Mouse (Mus musculus): ENCODE results near the gene Cebpg. TPM values are rescaled to one million over a fixed set of nuclear protein-coding genes. Genes with fewer than 3 reads are reported as not detected.

Gene Cebpg
- total RNA-seq, 2 experiments from 2014 or later = 34.4 to 36.3 TPM

DNA sequence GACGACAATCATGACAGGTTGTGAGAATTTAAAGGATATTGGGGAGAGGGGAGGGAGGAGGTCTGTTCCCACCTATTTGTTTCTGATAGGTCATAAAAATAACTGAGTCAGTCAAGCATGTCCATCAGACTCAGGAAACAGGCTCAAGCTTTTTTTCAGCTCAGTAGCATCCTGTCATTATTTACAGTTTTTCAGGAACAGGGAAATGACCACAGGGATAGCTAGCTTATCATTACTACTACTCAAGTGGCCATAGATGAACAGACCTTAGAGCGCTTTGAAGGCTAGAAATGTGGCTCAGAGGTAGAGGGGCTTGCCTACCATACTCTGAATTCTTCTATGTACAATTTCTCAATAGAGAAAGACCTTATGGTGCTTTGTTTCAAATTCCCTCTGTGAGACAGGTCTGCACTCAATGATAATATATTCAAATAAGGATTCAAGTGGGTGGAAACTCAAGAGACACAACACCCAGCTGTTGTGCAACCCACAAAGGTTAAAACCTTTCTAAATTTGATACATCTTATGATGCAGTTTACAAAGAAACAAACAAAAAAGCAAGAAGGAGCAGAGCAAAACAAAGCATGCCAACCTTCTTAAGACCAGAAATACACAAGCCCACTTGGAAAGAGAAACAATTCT is 1.3 kb downstream of the Cebpg start:
- no peak for DNase-seq (ENCODE audit: low spot score in 2 of 2)

- no peak for DNase-seq (ENCODE audit: low spot score in 2 of 2)
Observed at GRCm38 (mm10) chr7:35054286-35054685, 2.1 kb downstream of the Cebpg start.

DNA sequence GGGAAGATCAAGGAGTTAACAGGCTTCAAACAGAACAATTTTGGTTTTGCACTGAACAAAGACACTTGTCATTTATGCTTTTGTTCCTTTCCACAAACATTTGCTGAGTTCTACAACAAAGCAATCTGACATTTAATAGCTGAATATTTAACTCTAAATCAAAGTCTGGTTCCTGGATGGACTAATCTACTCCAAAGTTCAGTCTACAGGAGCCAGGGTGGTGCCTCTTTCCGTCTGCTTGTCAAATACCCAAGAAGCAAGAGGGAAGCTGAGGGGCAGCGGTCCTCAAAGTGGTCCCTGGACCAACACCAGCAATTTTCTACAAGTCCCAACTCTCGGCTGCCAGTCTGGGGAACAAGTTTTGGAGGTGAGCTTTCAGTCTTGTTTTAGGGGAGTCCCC is 3.2 kb downstream of the Cebpg start:
- DNase-seq (ENCODE audit: low spot score in 2 of 2) = no peak

- no peak for DNase-seq (ENCODE audit: low spot score in 2 of 2)
Observed at GRCm38 (mm10) chr7:35050540-35050939, 5.8 kb downstream of the Cebpg start.

DNA sequence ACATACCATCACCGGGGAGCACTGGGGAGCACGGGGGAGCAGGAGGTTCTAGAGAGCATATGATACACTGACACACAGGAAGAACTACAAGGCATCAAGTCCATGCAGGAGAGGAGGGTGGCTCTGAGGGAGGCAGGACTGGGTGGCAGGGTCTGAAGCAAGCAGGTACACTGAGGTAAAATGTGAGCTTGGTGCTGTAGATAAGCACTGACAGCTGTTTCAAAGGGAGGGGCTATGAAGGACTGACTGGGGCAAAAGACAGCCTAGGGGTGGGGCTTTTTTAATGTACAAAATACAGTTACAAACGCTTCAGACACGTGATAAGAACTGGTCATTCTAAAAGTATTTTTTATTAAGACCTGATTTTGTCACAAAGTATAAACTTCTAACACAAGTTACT is 10.3 kb downstream of the Cebpg start:
- DNase-seq (ENCODE audit: low spot score in 2 of 2) = no peak

GRCm38 (mm10) chr7:35044719-35045118 is 11.7 kb downstream of the Cebpg start:
- no peak for DNase-seq (ENCODE audit: low spot score in 2 of 2)

DNA sequence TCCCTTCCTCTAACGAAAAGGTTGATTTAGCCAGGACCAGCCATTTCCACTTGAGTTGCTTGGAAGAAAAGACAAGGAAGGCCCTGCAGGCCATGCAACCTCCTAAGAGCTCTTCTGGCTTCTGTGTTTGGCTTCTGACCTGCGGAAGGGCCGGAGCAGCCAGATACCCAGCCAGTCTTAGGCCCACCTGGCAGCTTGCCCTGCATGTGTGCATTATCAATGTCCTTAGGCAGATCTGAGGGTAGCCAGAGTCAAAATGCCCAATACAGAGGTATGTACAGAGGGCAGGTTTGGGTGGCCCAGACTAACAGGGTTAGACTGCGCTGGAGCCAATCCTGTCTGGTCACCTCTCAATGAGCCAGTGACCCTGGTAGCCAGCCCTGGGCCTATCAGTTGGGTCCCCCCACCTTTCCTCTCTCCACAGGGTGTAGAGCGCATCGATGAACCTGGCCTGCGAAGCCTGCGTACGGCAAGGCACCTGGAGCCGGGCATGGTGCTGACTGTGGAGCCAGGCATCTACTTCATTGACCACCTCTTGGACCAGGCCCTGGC is 13.0 kb downstream of the Cebpg start:
- DNase-seq (ENCODE audit: low spot score in 2 of 2) = no peak

GRCm38 (mm10) chr7:35042759-35043217 is 13.6 kb downstream of the Cebpg start:
- no peak for DNase-seq (ENCODE audit: low spot score in 2 of 2)

- no peak for DNase-seq (ENCODE audit: low spot score in 2 of 2)
Observed at GRCm38 (mm10) chr7:35042209-35042554, 14.2 kb downstream of the Cebpg start.

DNA sequence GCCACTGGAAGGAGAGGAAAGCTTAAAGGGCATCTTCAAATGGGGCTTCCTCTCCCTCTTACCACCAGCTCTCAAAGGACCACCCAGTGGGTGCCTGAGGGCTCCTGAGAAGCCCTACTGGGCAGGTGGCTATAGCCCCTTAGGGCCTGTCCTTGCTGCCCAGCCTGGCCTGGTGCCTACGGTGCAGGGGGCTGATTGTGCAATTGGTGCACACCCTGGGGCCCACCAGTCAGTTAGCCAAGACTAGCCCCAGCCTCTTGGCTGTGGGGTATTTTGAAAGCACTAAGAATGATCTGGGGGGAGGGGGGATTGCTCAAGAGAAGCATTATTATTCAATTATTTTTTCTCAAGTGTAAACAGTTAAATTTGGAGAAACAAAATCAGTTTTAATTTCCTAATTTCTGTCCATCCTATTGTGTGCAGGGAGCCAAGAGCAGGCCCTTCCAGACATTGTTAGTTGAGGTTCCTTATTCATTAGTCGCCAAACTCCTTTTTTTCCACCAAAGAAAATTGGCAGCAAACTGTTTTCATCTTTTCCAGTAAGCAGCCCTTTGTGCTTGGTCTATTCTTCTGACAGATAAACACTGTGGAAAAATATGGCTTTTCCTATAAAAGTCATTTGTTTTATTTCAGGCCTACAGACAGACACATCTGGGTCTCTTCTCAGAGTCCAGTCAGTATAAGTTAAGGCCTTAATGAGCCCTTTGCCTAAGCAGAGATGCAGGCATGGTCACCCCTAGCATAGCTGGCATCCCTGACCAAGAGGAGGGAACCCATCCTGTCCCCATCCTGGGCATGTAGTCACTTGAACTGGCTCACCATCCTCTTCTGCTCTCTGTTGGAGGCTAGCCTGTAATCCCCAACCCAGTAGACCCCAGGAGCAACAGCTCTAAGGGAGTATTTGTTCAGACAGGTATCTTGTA is 14.8 kb downstream of the Cebpg start:
- DNase-seq (ENCODE audit: low spot score in 2 of 2) = no peak

GRCm38 (mm10) chr7:35040176-35040972 is 16.0 kb downstream of the Cebpg start:
- no peak for DNase-seq (ENCODE audit: low spot score in 2 of 2)

DNA sequence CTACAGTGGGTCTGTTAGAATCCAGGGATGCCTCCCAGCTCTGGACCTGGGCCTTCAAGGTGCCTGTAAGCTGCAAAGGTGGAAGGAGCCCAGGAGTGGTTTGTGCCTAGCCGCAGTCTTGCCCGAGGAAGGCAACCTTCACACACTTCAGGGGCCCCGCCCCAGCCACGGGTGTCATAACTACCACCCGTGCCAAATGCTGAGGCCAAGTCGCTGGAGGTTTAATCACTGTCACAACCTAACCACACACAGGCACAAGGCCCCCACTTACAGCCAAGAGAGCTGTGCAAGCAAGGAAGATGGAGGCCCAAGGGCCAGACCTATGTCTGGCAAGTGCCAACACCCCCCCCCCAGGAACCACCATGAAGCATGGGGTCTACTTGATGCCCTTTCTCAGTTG is 19.0 kb downstream of the Cebpg start:
- no peak for DNase-seq (ENCODE audit: low spot score in 2 of 2)

DNA sequence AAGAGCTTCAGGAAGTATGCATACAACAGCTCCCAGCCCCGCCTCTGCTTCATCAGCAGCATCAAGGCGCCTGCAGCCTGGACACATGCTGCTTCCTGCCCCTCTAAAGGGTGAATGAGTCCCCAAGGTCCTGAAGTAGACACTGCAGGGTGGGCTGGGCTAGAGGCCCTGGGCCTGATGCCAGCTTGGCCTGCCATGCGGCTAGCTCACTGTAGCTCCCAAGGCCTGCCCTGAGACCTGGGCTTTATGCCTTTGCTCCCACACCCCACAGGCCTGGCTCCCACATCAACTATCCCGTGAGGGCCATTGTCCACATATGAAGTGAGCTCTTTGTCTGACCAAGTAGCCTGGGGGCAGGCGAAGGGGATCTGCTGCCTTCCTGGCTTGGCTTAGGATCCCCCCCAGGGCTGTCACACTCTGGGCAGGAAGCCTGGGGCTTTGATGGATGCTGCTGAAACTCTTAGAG is 20.1 kb downstream of the Cebpg start:
- no peak for DNase-seq (ENCODE audit: low spot score in 2 of 2)

DNA sequence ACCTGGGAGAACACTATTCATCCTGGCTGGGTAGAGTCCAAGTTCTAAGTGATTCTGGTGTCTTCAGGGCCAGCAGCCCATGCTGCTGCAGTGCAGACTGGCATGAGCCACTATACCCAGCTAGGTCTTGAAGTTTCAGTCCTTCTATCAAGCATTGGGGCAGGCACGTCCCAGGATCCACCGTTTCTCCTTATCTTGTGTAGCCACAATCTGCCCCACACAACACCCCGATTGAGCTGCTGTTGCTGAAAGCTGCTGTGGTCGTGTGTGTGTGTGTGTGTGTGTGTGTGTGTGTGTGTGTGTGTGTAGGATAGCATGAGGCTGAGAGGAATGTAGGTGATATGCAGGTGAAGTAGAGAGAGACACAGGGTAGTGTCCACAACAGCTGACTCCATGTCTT is 20.8 kb downstream of the Cebpg start:
- DNase-seq (ENCODE audit: low spot score in 2 of 2) = no peak

DNA sequence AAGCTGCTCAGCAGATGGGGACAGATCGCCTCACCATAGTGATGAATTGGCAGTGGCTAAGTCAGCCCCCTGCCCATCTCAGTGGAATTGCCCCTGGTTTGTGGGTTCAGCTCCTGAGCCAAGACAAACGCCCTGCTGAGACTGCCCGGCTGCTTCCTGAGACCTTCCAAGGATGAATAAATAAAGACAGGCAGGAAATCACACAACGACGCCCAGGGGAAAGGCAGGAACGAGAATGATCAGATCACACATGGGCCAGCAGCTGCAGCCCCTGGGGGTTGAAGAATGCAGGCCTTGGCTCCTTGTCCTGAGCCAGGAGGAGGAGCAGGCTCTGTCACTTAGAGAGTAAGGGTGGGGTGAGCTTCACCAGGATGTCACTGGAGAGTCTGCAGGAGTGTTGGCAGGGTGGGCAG is 21.2 kb downstream of the Cebpg start:
- no peak for DNase-seq (ENCODE audit: low spot score in 2 of 2)

DNA sequence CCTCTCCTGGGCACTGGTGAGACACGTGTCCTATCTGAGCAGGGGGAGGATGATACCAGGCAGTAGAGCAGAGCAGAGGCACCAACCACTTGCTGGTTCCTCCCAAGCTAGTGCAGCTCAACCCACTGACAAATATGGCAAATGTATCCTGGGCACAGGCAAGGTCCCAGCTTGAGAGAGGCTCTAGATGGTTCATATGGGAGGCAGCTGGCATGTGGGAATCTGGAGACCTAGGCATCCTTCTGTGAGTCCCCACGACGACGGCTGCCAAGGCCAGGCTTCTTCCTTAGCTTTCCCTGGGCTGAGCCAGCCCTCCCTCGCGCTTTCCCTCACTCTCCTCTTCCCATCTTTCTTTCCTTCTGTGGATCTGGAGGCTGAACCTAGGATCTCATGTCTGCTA is 25.8 kb downstream of the Cebpg start:
- no peak for DNase-seq (ENCODE audit: low spot score in 2 of 2)

- no peak for DNase-seq (ENCODE audit: low spot score in 2 of 2)
Observed at GRCm38 (mm10) chr7:35029648-35030047, 26.7 kb downstream of the Cebpg start.

GRCm38 (mm10) chr7:35029228-35029627 is 27.1 kb downstream of the Cebpg start:
- DNase-seq (ENCODE audit: low spot score in 2 of 2) = no peak

DNA sequence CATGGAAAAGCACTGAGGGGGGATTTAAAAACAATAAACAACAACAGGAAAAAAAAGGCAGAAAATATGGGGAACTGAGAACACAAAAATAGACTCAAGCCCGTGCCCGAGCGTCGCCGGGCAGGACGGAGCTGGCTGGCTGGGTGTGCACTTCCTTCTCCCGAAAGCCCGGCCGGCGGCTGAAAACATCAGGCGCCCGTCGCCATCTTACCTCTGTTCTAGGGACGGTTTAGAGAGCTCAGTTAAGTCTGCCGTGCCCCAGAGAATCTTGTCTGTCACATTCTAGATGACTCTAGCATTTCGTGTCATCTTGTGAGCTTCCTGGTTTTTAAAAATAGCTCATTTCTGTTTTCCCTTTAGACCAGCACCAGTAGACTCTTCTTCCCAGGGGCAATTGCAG is 27.8 kb downstream of the Cebpg start:
- no peak for DNase-seq (ENCODE audit: low spot score in 2 of 2)

GRCm38 (mm10) chr7:35027801-35028420 is 28.5 kb downstream of the Cebpg start:
- DNase-seq (ENCODE audit: low spot score in 2 of 2) = peak in 1 of 2 experiments; percentile 33

DNA sequence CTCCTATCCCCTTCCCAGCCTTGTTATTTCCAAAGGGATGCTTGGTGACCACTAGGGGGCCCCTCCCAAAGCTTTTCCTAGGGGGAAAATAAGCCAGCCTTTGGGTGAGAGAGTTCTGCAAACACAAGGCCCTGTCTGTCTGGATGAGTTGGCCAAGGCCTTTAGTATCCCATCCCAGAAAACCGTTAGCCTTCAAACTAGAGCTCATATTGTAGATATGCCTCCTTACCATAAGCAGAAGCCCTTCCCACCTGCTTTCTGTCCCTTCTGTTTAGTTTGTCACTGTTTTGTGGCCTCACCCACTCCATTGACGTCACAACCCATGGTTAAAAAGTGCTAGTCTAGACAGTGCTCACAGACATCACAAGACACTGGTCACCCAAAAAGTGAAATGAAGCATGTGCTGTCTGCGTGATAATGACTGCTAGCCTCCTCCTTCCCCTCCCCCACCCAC is 29.5 kb downstream of the Cebpg start:
- peak; percentile 40 to 48 for DNase-seq (ENCODE audit: low spot score in 2 of 2)
